Mouse (Mus musculus): ENCODE measurements around the gene Pcgf3. TPM values are rescaled to one million over a fixed set of nuclear protein-coding genes. Genes with fewer than 3 reads are reported as not detected.
A peak's percentile ranks its signal among the peaks of the same experiment; 100 is the strongest.

Pcgf3 gene
- total RNA-seq (2021): 10 to 100 TPM; 50.9 to 55.5 TPM

- DNase-seq: peak; percentile 96
These were observed at the start of gene Pcgf3 for GRCm38 (mm10) chr5:108461082-108462065. Gene Pcgf3, plus strand, starts transcription at chr5:108461232.

- DNase-seq: no peak
These were observed 46.3 kb upstream of the Pcgf3 start for GRCm38 (mm10) chr5:108414711-108415110.

- DNase-seq: no peak
These were observed 38.3 kb upstream of the Pcgf3 start for GRCm38 (mm10) chr5:108422741-108423140.

GRCm38 (mm10) chr5:108423427-108423826, 37.6 kb upstream of the Pcgf3 start:
- no peak for DNase-seq

- DNase-seq: peak in 1 of 2 experiments; percentile 28
These were observed 33.8 kb upstream of the Pcgf3 start for GRCm38 (mm10) chr5:108427186-108427585.

- no peak for DNase-seq
These were observed 29.8 kb upstream of the Pcgf3 start for GRCm38 (mm10) chr5:108431196-108431595.

GRCm38 (mm10) chr5:108433804-108434587, 27.0 kb upstream of the Pcgf3 start, which contains the start of gene Atp5k:
Gene Atp5k, minus strand, starts transcription at chr5:108434448.
- DNase-seq: peak; percentile 88 to 91

GRCm38 (mm10) chr5:108436101-108436500, 24.9 kb upstream of the Pcgf3 start:
- DNase-seq: no peak

GRCm38 (mm10) chr5:108446973-108447372, 14.1 kb upstream of the Pcgf3 start:
- no peak for DNase-seq

- DNase-seq: no peak
These were observed 13.2 kb upstream of the Pcgf3 start for GRCm38 (mm10) chr5:108447857-108448256.

- no peak for DNase-seq
These were observed 12.0 kb upstream of the Pcgf3 start, which contains the start of gene Mfsd7a for GRCm38 (mm10) chr5:108448785-108449668. Gene Mfsd7a, minus strand, starts transcription at chr5:108448891.

- DNase-seq: no peak
These were observed 10.0 kb upstream of the Pcgf3 start for GRCm38 (mm10) chr5:108450837-108451540.

GRCm38 (mm10) chr5:108451611-108452010, 9.4 kb upstream of the Pcgf3 start:
- no peak for DNase-seq

- no peak for DNase-seq
These were observed 8.6 kb upstream of the Pcgf3 start for GRCm38 (mm10) chr5:108452422-108452821.

GRCm38 (mm10) chr5:108454094-108454493, 6.9 kb upstream of the Pcgf3 start:
- no peak for DNase-seq

- no peak for DNase-seq
These were observed 2.3 kb upstream of the Pcgf3 start for GRCm38 (mm10) chr5:108458706-108459105.

- DNase-seq: no peak
These were observed 571 bp upstream of the Pcgf3 start for GRCm38 (mm10) chr5:108460461-108460860.

GRCm38 (mm10) chr5:108462446-108462845, 1.4 kb downstream of the Pcgf3 start:
- no peak for DNase-seq

- DNase-seq: no peak
These were observed 4.3 kb downstream of the Pcgf3 start for GRCm38 (mm10) chr5:108465131-108465891.

GRCm38 (mm10) chr5:108466647-108467046, 5.6 kb downstream of the Pcgf3 start:
- DNase-seq: no peak

GRCm38 (mm10) chr5:108469617-108470016, 8.6 kb downstream of the Pcgf3 start:
- no peak for DNase-seq

All from layer of hippocampus, postnatal 36 days (tissue).